Comparison of ENCODE assay signal across 17 mouse cellular contexts in genomic region chr10:79817111-79817510, GRCm38 (mm10). TPM values are rescaled to one million over a fixed set of nuclear protein-coding genes. Genes with fewer than 3 reads are reported as not detected.
DNase-seq lines count a peak whose midpoint lies in the region; ATAC-seq and TF ChIP-seq lines count a peak whose summit lies in the region.
"Had no signal": no experiment of that assay in that cellular context is flagged by ENCODE, and none has a peak within 500 bp of the region (broad histone marks: within the 10 kb centered on the region; RNA-seq: fewer than 3 reads in every experiment).

No protein-coding gene starts in this region.

- H3K4me3 ChIP-seq in hindbrain, postnatal 0 days (ENCODE audit: low read length) = no peak overlapping the region
- no peak overlapping the region for H3K4me3 ChIP-seq in hindbrain, embryonic 12.5 days
- no peak overlapping the region for H3K4me3 ChIP-seq in left cerebral cortex, adult 2 months
- no peak overlapping the region for H3K4me3 ChIP-seq in E14TG2a.4 (replicated peaks; ENCODE audit: low read length)
- H3K4me3 ChIP-seq: limb, embryonic 13.5 days; lung, embryonic 15.5 days; midbrain, embryonic 15.5 days had no signal

- no peaks in the 10 kb centered on the region for H3K27me3 ChIP-seq in hindbrain, postnatal 0 days (ENCODE audit: insufficient read depth, low read length)
- H3K27me3 ChIP-seq in hindbrain, embryonic 12.5 days = no peaks in the 10 kb centered on the region
- peaks cover 10% of the 10 kb centered on the region; the same call in 1 of the 2 replicates for H3K27me3 ChIP-seq in E14TG2a.4 (ENCODE audit: insufficient read depth, low read length)
- H3K27me3 ChIP-seq: limb, embryonic 13.5 days; lung, embryonic 15.5 days; midbrain, embryonic 15.5 days had no signal

- H3K4me2 ChIP-seq in hindbrain, postnatal 0 days (ENCODE audit: low read depth, low read length) = no peak overlapping the region
- no peak overlapping the region for H3K4me2 ChIP-seq in hindbrain, embryonic 12.5 days (replicated peaks)
- H3K4me2 ChIP-seq: limb, embryonic 13.5 days; lung, embryonic 15.5 days; midbrain, embryonic 15.5 days had no signal

- intact Hi-C loops in left cerebral cortex, adult 2 months (cut with DNase I) = no loop called here

- no peaks in the 10 kb centered on the region for H3K9me3 ChIP-seq in hindbrain, postnatal 0 days (ENCODE audit: low read length)
- H3K9me3 ChIP-seq in hindbrain, embryonic 12.5 days (replicated peaks) = no peaks in the 10 kb centered on the region
- no peaks in the 10 kb centered on the region for H3K9me3 ChIP-seq in E14TG2a.4 (ENCODE audit: low read length)
- H3K9me3 ChIP-seq: limb, embryonic 13.5 days; lung, embryonic 15.5 days; midbrain, embryonic 15.5 days had no signal

- TF ChIP-seq CTCF in hindbrain, postnatal 0 days (IDR thresholded peaks at IDR 0.05; ENCODE audit: low read depth) = peak; percentile 62
- TF ChIP-seq CTCF in left cerebral cortex, adult 2 months (IDR thresholded peaks at IDR 0.05) = peak; percentile 56
- peak; percentile 42 for TF ChIP-seq CTCF in E14TG2a.4 (conservative IDR thresholded peaks at IDR 0.05; ENCODE audit: low read length)
- peak; percentile 19; the same call in 1 of the 2 replicates for TF ChIP-seq CTCF in brain, embryonic 14.5 days (IDR thresholded peaks at IDR 0.05; ENCODE audit: borderline replicate concordance, extremely low read depth, insufficient read depth, insufficient read length)

- H3K36me3 ChIP-seq in hindbrain, postnatal 0 days (ENCODE audit: insufficient read depth, low read length) = peaks cover 33% of the 10 kb centered on the region
- H3K36me3 ChIP-seq in hindbrain, embryonic 12.5 days = peaks cover 67% of the 10 kb centered on the region
- peaks cover 7% of the 10 kb centered on the region for H3K36me3 ChIP-seq in E14TG2a.4 (ENCODE audit: insufficient read depth, low read length)

- TF ChIP-seq POLR2A in brain, embryonic 14.5 days (IDR thresholded peaks at IDR 0.05; ENCODE audit: borderline replicate concordance, extremely low read depth, insufficient read depth, insufficient read length, poor library complexity, severe bottlenecking) = no peak

- H3K27ac ChIP-seq in hindbrain, postnatal 0 days = no peak overlapping the region
- no peak overlapping the region for H3K27ac ChIP-seq in hindbrain, embryonic 12.5 days
- H3K27ac ChIP-seq in left cerebral cortex, adult 2 months = no peak overlapping the region
- H3K27ac ChIP-seq: limb, embryonic 13.5 days; lung, embryonic 15.5 days; midbrain, embryonic 15.5 days had no signal

- WGBS in hindbrain, postnatal 0 days = 77% methylated on average over 2 of the region's 2 CpGs
- WGBS in hindbrain, embryonic 12.5 days = 89% methylated on average over 2 of the region's 2 CpGs

- no peak for ATAC-seq in hindbrain, postnatal 0 days
- no peak for ATAC-seq in hindbrain, embryonic 12.5 days (ENCODE audit: low FRiP score)
- ATAC-seq: forebrain, embryonic 16.5 days; midbrain, embryonic 15.5 days had no signal

- no peak for DNase-seq in hindbrain, postnatal 0 days (ENCODE audit: low spot score)
- DNase-seq in left cerebral cortex, adult 2 months (ENCODE audit: extremely low spot score in 1 of 2, low spot score in 2 of 2) = no peak
- DNase-seq in left cerebral cortex, adult 11 months (ENCODE audit: low spot score) = no peak
- DNase-seq in brain, embryonic 14.5 days (ENCODE audit: low read depth) = no peak
- no peak for DNase-seq in yolk sac, embryonic 10.5 days (ENCODE audit: low spot score)
- DNase-seq: cerebellum, adult 18-20 months; gastrocnemius, postnatal 10 days; heart, postnatal 36 days; right cerebral cortex, postnatal 14 days had no signal

- no peaks in the 10 kb centered on the region for H3K4me1 ChIP-seq in hindbrain, postnatal 0 days (ENCODE audit: insufficient read depth, low read length)
- H3K4me1 ChIP-seq in hindbrain, embryonic 12.5 days = peaks cover 11% of the 10 kb centered on the region
- H3K4me1 ChIP-seq in E14TG2a.4 (replicated peaks; ENCODE audit: low read depth, low read length) = peaks cover 73% of the 10 kb centered on the region

- no peak overlapping the region for H3K9ac ChIP-seq in hindbrain, postnatal 0 days (replicated peaks; ENCODE audit: low read length)
- H3K9ac ChIP-seq in hindbrain, embryonic 12.5 days = no peak overlapping the region
- H3K9ac ChIP-seq: limb, embryonic 13.5 days; lung, embryonic 15.5 days; midbrain, embryonic 15.5 days had no signal

RNA-seq across cellular contexts. Expression of gene Misp, which starts 3.7 kb away (rescaled TPM):
- 0.05 and 0.22 TPM in 2 replicates for total RNA-seq in hindbrain, postnatal 0 days (2014; rRNA removed)
- 0.33 TPM in 1 of 2 replicates, not detected in the other for polyA plus RNA-seq in hindbrain, postnatal 0 days (2015; fragmentation: Nextera tagmentation; extraction: Ambion mirVana)
- polyA plus RNA-seq in hindbrain, embryonic 12.5 days (2016; fragmentation: Nextera tagmentation; extraction: Ambion mirVana) = 1.3 and 2.1 TPM in 2 replicates
- under 1 TPM; 0.59 to 0.89 TPM for total RNA-seq in left cerebral cortex, adult 2 months (2021)
- 0.59 and 1.1 TPM in 2 replicates for polyA plus RNA-seq in brain, embryonic 14.5 days (2012; rRNA removed)
- total RNA-seq: megakaryocyte, adult 5-6 weeks had no signal

RNA-seq across cellular contexts. Expression of gene Palm, which starts 23.7 kb away (rescaled TPM):
- 156 and 157 TPM in 2 replicates for total RNA-seq in hindbrain, postnatal 0 days (2014; rRNA removed)
- polyA plus RNA-seq in hindbrain, postnatal 0 days (2015; fragmentation: Nextera tagmentation; extraction: Ambion mirVana) = 221 and 242 TPM in 2 replicates
- 189 and 198 TPM in 2 replicates for polyA plus RNA-seq in hindbrain, embryonic 12.5 days (2016; fragmentation: Nextera tagmentation; extraction: Ambion mirVana)
- total RNA-seq in left cerebral cortex, adult 2 months (2021) = 100 to 1,000 TPM; 293 to 312 TPM
- 157 and 219 TPM in 2 replicates for polyA plus RNA-seq in brain, embryonic 14.5 days (2012; rRNA removed)

RNA-seq across cellular contexts. Expression of gene Prss57, which starts 26.4 kb away (rescaled TPM):
- total RNA-seq in hindbrain, postnatal 0 days (2014; rRNA removed) = 0.54 and 1.8 TPM in 2 replicates
- 0.13 and 0.33 TPM in 2 replicates for polyA plus RNA-seq in hindbrain, postnatal 0 days (2015; fragmentation: Nextera tagmentation; extraction: Ambion mirVana)
- polyA plus RNA-seq in hindbrain, embryonic 12.5 days (2016; fragmentation: Nextera tagmentation; extraction: Ambion mirVana) = 0.23 and 0.30 TPM in 2 replicates
- under 1 TPM; 0.58 to 0.75 TPM for total RNA-seq in left cerebral cortex, adult 2 months (2021)
- 0.05 and 0.14 TPM in 2 replicates for polyA plus RNA-seq in brain, embryonic 14.5 days (2012; rRNA removed)
- total RNA-seq: heart, postnatal 36 days had no signal
- polyA plus RNA-seq: midbrain, embryonic 15.5 days; neural tube, embryonic 11.5 days had no signal

RNA-seq across cellular contexts. Expression of gene Ptbp1, which starts 37.1 kb away (rescaled TPM):
- total RNA-seq in hindbrain, postnatal 0 days (2014; rRNA removed) = 166 and 173 TPM in 2 replicates
- 58.9 and 65.5 TPM in 2 replicates for polyA plus RNA-seq in hindbrain, postnatal 0 days (2015; fragmentation: Nextera tagmentation; extraction: Ambion mirVana)
- 201 and 211 TPM in 2 replicates for polyA plus RNA-seq in hindbrain, embryonic 12.5 days (2016; fragmentation: Nextera tagmentation; extraction: Ambion mirVana)
- 10 to 100 TPM; 55.5 to 61.7 TPM for total RNA-seq in left cerebral cortex, adult 2 months (2021)
- polyA plus RNA-seq in brain, embryonic 14.5 days (2012; rRNA removed) = 183 and 194 TPM in 2 replicates

RNA-seq across cellular contexts. Expression of gene Fstl3, which starts 40.0 kb away (rescaled TPM):
- total RNA-seq in hindbrain, postnatal 0 days (2014; rRNA removed) = 2.6 and 3.3 TPM in 2 replicates
- polyA plus RNA-seq in hindbrain, postnatal 0 days (2015; fragmentation: Nextera tagmentation; extraction: Ambion mirVana) = 3.1 and 3.2 TPM in 2 replicates
- 2.3 and 2.7 TPM in 2 replicates for polyA plus RNA-seq in hindbrain, embryonic 12.5 days (2016; fragmentation: Nextera tagmentation; extraction: Ambion mirVana)
- 1 to 10 TPM; 2.5 to 2.6 TPM for total RNA-seq in left cerebral cortex, adult 2 months (2021)
- polyA plus RNA-seq in brain, embryonic 14.5 days (2012; rRNA removed) = 1.7 and 2.2 TPM in 2 replicates
